Mouse (Mus musculus): ENCODE results near the gene Spag16.

- TF ChIP-seq CHD2 (IDR thresholded peaks at IDR 0.05; ENCODE audit: low read depth, low read length) (no peak), MAFK (IDR thresholded peaks at IDR 0.05; ENCODE audit: insufficient read depth, low read depth, low read length) (no peak), ZNF384 (IDR thresholded peaks at IDR 0.05; ENCODE audit: low read depth, low read length) (no peak), HCFC1 (IDR thresholded peaks at IDR 0.05; ENCODE audit: borderline replicate concordance, insufficient read depth, low read length) (no peak), ZC3H11A (IDR thresholded peaks at IDR 0.05; ENCODE audit: borderline replicate concordance, low read depth, low read length) (no peak)
Measured at GRCm38 (mm10) chr1:70354014-70354413, 527.2 kb downstream of the Spag16 start.

Data from ES-E14 (cell line).